Mouse (Mus musculus) heart, postnatal 0 days (tissue): ENCODE data around the gene Ywhae.

Experiments
- CTCF ChIP-seq: IDR thresholded peaks from 2 replicates; pipeline ENCODE4 v1.5.1; 2016; ENCODE audit warnings: antibody characterized with exemption, control low read depth, low read depth
- EP300 ChIP-seq: IDR thresholded peaks from 2 replicates; pipeline ENCODE4 v1.6.1; 2016; ENCODE audit warnings: antibody characterized with exemption, low read depth

DNA sequence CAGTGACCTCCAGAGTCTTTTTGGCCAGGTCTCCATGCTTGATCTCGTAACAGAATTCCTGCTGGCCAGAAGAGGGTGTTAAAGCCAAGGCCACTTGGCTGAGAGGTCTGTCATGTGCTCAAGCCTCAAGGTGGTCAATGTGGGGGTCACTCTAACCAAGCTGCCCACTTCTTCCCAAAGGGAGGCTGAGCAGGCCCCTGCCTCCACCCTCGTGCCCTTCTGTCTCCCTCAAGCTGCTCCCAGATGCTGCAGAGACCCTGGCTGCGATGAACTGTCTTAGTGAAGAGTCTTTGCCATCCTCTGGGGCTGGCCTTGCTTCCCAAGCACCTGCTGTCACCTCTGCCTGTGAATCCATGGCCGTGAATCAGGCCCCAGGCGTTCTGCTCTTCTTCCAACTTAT, 39.9 kb downstream of the Ywhae start:
- TF ChIP-seq CTCF = no peak
- TF ChIP-seq EP300 = no peak
